Mouse (Mus musculus) limb, embryonic 12.5 days (tissue): ENCODE results near the gene Klk1. TPM values are rescaled to one million over a fixed set of nuclear protein-coding genes. Genes with fewer than 3 reads are reported as not detected.
"Not testable (repeated sequence)": the region's sequence is repeated elsewhere in the genome, so short reads cannot be mapped to it uniquely, and the experiment has no call there.

Experiments
- ATAC-seq: fragments of 200-750 bp; cut with Nextera tagmentation; 2 replicates; pipeline ENCODE4 v1.8.0; 2017; ENCODE audit warnings: low read depth, moderate TSS enrichment; ENCODE audit not compliant: insufficient number of reproducible peaks, insufficient read depth, low FRiP score, low TSS enrichment
- H3K27ac ChIP-seq: fragments of 300-500 bp; sonication (generic); 2 replicates; pipeline ENCODE4 v1.5.1; 2016; ENCODE audit warnings: mild to moderate bottlenecking, moderate library complexity
- H3K27me3 ChIP-seq: fragments of 300-500 bp; sonication (generic); 2 replicates; pipeline ENCODE4 v1.6.1; 2016; ENCODE audit warnings: mild to moderate bottlenecking, moderate library complexity
- H3K36me3 ChIP-seq: fragments of 300-500 bp; sonication (generic); 2 replicates; pipeline ENCODE4 v1.6.1; 2016; ENCODE audit warnings: mild to moderate bottlenecking, moderate library complexity
- H3K4me1 ChIP-seq: fragments of 300-500 bp; sonication (generic); replicated peaks from 2 replicates; pipeline ENCODE4 v1.6.1; 2016
- H3K4me2 ChIP-seq: fragments of 300-500 bp; sonication (generic); 2 replicates; pipeline ENCODE4 v1.6.1; 2016; ENCODE audit warnings: mild to moderate bottlenecking, moderate library complexity
- H3K4me3 ChIP-seq: fragments of 300-500 bp; sonication (generic); replicated peaks from 2 replicates; pipeline ENCODE4 v1.5.1; 2016; ENCODE audit warnings: mild to moderate bottlenecking
- H3K9ac ChIP-seq: fragments of 300-500 bp; sonication (generic); replicated peaks from 2 replicates; pipeline ENCODE4 v1.6.1; 2016; ENCODE audit warnings: mild to moderate bottlenecking, moderate library complexity
- H3K9me3 ChIP-seq: fragments of 300-500 bp; sonication (generic); 2 replicates; pipeline ENCODE4 v1.6.1; 2016; ENCODE audit warnings: mild to moderate bottlenecking, moderate library complexity
- WGBS: fragments of 180-500 bp; shearing (Covaris S2); methylation state at CpG from one replicate; pipeline ENCODE4 v1.1.7; 2016; 5-methylcytosine and 5-hydroxymethylcytosine counted together
- polyA plus RNA-seq: library from polyadenylated mRNA; unstranded; fragments of >200 nt; fragmentation: Nextera tagmentation; extraction: Ambion mirVana; gene quantifications from 2 replicates; pipeline ENCODE4 v1.2.1, GENCODE M21; 2016

Klk1 gene
- not detected in 2 replicates for polyA plus RNA-seq

- WGBS, result 57% methylated on average over 1 of the region's 1 CpGs
- Histone ChIP-seq H3K9me3 (no peaks in the 10 kb centered on the region), H3K27me3 (0 out of 2 replicates have a peak, but pooled peaks cover 2% of the 10 kb centered on the region), H3K4me1 (no peaks in the 10 kb centered on the region), H3K4me3 (no peak within 1 kb of the TSS), H3K9ac (no peak within 1 kb of the TSS), H3K36me3 (no peaks in the 10 kb centered on the region), H3K27ac (no peak within 1 kb of the TSS), H3K4me2 (no peak within 1 kb of the TSS)
- ATAC-seq, result no peak
Observed at GRCm38 (mm10) chr7:44225076-44225475, at the start of gene Klk1. Gene Klk1, plus strand, starts transcription at chr7:44225360.

GRCm38 (mm10) chr7:44179299-44180045, 45.7 kb upstream of the Klk1 start:
- H3K27me3 ChIP-seq, result no peaks in the 10 kb centered on the region
- H3K9me3 ChIP-seq, result no peaks in the 10 kb centered on the region
- no peaks in the 10 kb centered on the region for H3K4me1 ChIP-seq
- no peak overlapping the region for H3K27ac ChIP-seq
- H3K4me2 ChIP-seq, result no peak overlapping the region
- ATAC-seq, result no peak
- no peak overlapping the region for H3K9ac ChIP-seq
- WGBS, result 66% methylated on average over 9 of the region's 9 CpGs
- no peaks in the 10 kb centered on the region for H3K36me3 ChIP-seq
- H3K4me3 ChIP-seq, result no peak overlapping the region

- not testable (repeated sequence) for H3K27ac ChIP-seq, H3K27me3 ChIP-seq, H3K9me3 ChIP-seq, H3K4me3 ChIP-seq, H3K4me1 ChIP-seq, H3K4me2 ChIP-seq, ATAC-seq, H3K36me3 ChIP-seq, H3K9ac ChIP-seq
- WGBS, result 54% methylated on average over 8 of the region's 8 CpGs
Observed at GRCm38 (mm10) chr7:44186516-44186915, 38.6 kb upstream of the Klk1 start.

- H3K27me3 ChIP-seq, H3K9me3 ChIP-seq, H3K36me3 ChIP-seq, H3K4me2 ChIP-seq, H3K27ac ChIP-seq, H3K4me1 ChIP-seq, ATAC-seq, H3K4me3 ChIP-seq, H3K9ac ChIP-seq: not testable (repeated sequence)
Observed at GRCm38 (mm10) chr7:44187936-44188335, 37.2 kb upstream of the Klk1 start, which contains the start of gene Klk1b24. Gene Klk1b24, plus strand, starts transcription at chr7:44188236.

- H3K9me3 ChIP-seq, H3K27me3 ChIP-seq, H3K36me3 ChIP-seq, H3K4me3 ChIP-seq, H3K27ac ChIP-seq, ATAC-seq, H3K4me2 ChIP-seq, H3K9ac ChIP-seq, H3K4me1 ChIP-seq: not testable (repeated sequence)
- WGBS, result 81% methylated on average over 1 of the region's 1 CpGs
Observed at GRCm38 (mm10) chr7:44193466-44193865, 31.7 kb upstream of the Klk1 start.

- Histone ChIP-seq H3K4me2 (no peak within 1 kb of the TSS), H3K36me3 (no peaks in the 10 kb centered on the region), H3K27ac (no peak within 1 kb of the TSS), H3K4me1 (no peaks in the 10 kb centered on the region), H3K9ac (no peak within 1 kb of the TSS), H3K9me3 (no peaks in the 10 kb centered on the region), H3K4me3 (no peak within 1 kb of the TSS), H3K27me3 (no peaks in the 10 kb centered on the region)
- ATAC-seq, result no peak
- 60% methylated on average over 3 of the region's 3 CpGs for WGBS
Observed at GRCm38 (mm10) chr7:44197891-44198290, 27.3 kb upstream of the Klk1 start, which contains the start of gene Klk1b3. Gene Klk1b3, plus strand, starts transcription at chr7:44198191.

GRCm38 (mm10) chr7:44207135-44207534, 18.0 kb upstream of the Klk1 start, which contains the start of gene Klk1b4:
Gene Klk1b4, plus strand, starts transcription at chr7:44207435.
- H3K36me3 ChIP-seq, H3K27me3 ChIP-seq, H3K4me1 ChIP-seq, ATAC-seq, H3K9me3 ChIP-seq, H3K4me3 ChIP-seq, H3K27ac ChIP-seq, H3K4me2 ChIP-seq, H3K9ac ChIP-seq: not testable (repeated sequence)
- 51% methylated on average over 3 of the region's 3 CpGs for WGBS

- no peak overlapping the region for H3K27ac ChIP-seq
- no peaks in the 10 kb centered on the region for H3K4me1 ChIP-seq
- H3K9me3 ChIP-seq, result no peaks in the 10 kb centered on the region
- no peak overlapping the region for H3K4me2 ChIP-seq
- H3K27me3 ChIP-seq, result no peaks in the 10 kb centered on the region
- 86% methylated on average over 3 of the region's 3 CpGs for WGBS
- no peak overlapping the region for H3K4me3 ChIP-seq
- no peak for ATAC-seq
- H3K9ac ChIP-seq, result no peak overlapping the region
- H3K36me3 ChIP-seq, result no peaks in the 10 kb centered on the region
Observed at GRCm38 (mm10) chr7:44208307-44208706, 16.9 kb upstream of the Klk1 start.

GRCm38 (mm10) chr7:44215645-44216044, 9.5 kb upstream of the Klk1 start, which contains the start of gene Klk1b5:
Gene Klk1b5, plus strand, starts transcription at chr7:44215945.
- H3K27me3 ChIP-seq, result 0 out of 2 replicates have a peak, but pooled peaks cover 11% of the 10 kb centered on the region
- 87% methylated on average over 1 of the region's 1 CpGs for WGBS
- H3K36me3 ChIP-seq, result no peaks in the 10 kb centered on the region
- H3K4me2 ChIP-seq, result no peak within 1 kb of the TSS
- H3K27ac ChIP-seq, result no peak within 1 kb of the TSS
- no peaks in the 10 kb centered on the region for H3K9me3 ChIP-seq
- no peaks in the 10 kb centered on the region for H3K4me1 ChIP-seq
- no peak within 1 kb of the TSS for H3K9ac ChIP-seq
- ATAC-seq, result no peak
- H3K4me3 ChIP-seq, result no peak within 1 kb of the TSS

- not testable (repeated sequence) for H3K4me3 ChIP-seq, H3K9me3 ChIP-seq
- 67% methylated on average over 9 of the region's 10 CpGs for WGBS
Observed at GRCm38 (mm10) chr7:44221601-44222000, 3.6 kb upstream of the Klk1 start.

GRCm38 (mm10) chr7:44222335-44222734, 2.8 kb upstream of the Klk1 start:
- WGBS, result 79% methylated on average over 6 of the region's 6 CpGs

More at GRCm38 (mm10) chr7:44221601-44222000, 3.6 kb upstream of the Klk1 start:
- not testable (repeated sequence) for H3K9ac ChIP-seq, H3K4me2 ChIP-seq, H3K4me1 ChIP-seq, H3K36me3 ChIP-seq, H3K27me3 ChIP-seq, ATAC-seq, H3K27ac ChIP-seq

GRCm38 (mm10) chr7:44235909-44236308, 10.7 kb downstream of the Klk1 start, which contains the start of gene Gm36864:
Gene Gm36864, plus strand, starts transcription at chr7:44236177.
- H3K27me3 ChIP-seq, result peaks cover 4% of the 10 kb centered on the region; the same call in 1 of the 2 replicates
- 73% methylated on average over 3 of the region's 3 CpGs for WGBS
- no peak for ATAC-seq

More at GRCm38 (mm10) chr7:44222335-44222734, 2.8 kb upstream of the Klk1 start:
- not testable (repeated sequence) for H3K4me2 ChIP-seq, H3K9me3 ChIP-seq, H3K4me3 ChIP-seq, H3K27ac ChIP-seq, H3K36me3 ChIP-seq, H3K27me3 ChIP-seq, H3K9ac ChIP-seq, ATAC-seq, H3K4me1 ChIP-seq

More at GRCm38 (mm10) chr7:44235909-44236308, 10.7 kb downstream of the Klk1 start, which contains the start of gene Gm36864:
- no peak within 1 kb of the TSS for H3K27ac ChIP-seq
- H3K36me3 ChIP-seq, result no peaks in the 10 kb centered on the region
- no peak within 1 kb of the TSS for H3K4me3 ChIP-seq
- H3K9me3 ChIP-seq, result no peaks in the 10 kb centered on the region
- H3K9ac ChIP-seq, result no peak within 1 kb of the TSS
- no peaks in the 10 kb centered on the region for H3K4me1 ChIP-seq
- H3K4me2 ChIP-seq, result no peak within 1 kb of the TSS
